16 mouse cellular contexts compared by ENCODE assay signal in the genomic region with DNA sequence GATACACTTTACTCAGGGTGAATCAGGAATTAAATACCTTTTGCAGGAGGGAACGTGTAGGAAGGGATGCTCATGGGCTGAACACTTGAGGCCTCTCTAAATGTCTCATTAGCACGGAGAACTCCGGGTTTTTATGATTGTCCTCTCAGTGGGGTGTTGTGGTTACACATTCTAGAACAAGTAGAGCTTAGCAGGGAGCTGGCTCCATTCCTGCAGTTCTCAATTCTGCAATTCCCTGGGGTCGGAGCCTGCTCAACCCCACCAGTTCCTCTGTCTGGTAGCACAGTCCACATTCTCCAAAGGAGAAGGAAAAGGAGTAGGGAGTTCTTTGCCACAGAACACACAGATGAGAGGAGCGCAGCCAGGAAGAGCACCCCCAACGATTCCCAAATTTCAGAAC.
"Had no signal": no experiment of that assay in that cellular context is flagged by ENCODE, and none has a peak within 500 bp of the region (broad histone marks: within the 10 kb centered on the region; RNA-seq: fewer than 3 reads in every experiment).

No protein-coding gene starts in this region.

- H3K36me3 ChIP-seq: kidney, embryonic 15.5 days; liver, embryonic 13.5 days; midbrain, embryonic 12.5 days; neural tube, embryonic 13.5 days had no signal

- DNase-seq: kidney, adult 8-10 months; kidney, postnatal 25 days; layer of hippocampus, postnatal 36 days; liver, embryonic 13.5 days; lung, adult 2 months; lung, postnatal 14 days; lung, postnatal 4 days; retina, postnatal 1 day; thymus, adult 2 months; thymus, postnatal 14 days; thymus, postnatal 4 days had no signal

- H3K9ac ChIP-seq: kidney, embryonic 15.5 days; liver, embryonic 13.5 days; midbrain, embryonic 12.5 days; neural tube, embryonic 13.5 days had no signal

- H3K4me3 ChIP-seq: kidney, embryonic 15.5 days; left cerebral cortex, adult 2 months; liver, embryonic 13.5 days; midbrain, embryonic 12.5 days; neural tube, embryonic 13.5 days had no signal

- H3K4me2 ChIP-seq: kidney, embryonic 15.5 days; liver, embryonic 13.5 days; midbrain, embryonic 12.5 days; neural tube, embryonic 13.5 days had no signal

- H3K9me3 ChIP-seq: kidney, embryonic 15.5 days; liver, embryonic 13.5 days; midbrain, embryonic 12.5 days; neural tube, embryonic 13.5 days had no signal

- H3K27ac ChIP-seq: kidney, embryonic 15.5 days; left cerebral cortex, adult 2 months; liver, embryonic 13.5 days; midbrain, embryonic 12.5 days; neural tube, embryonic 13.5 days; stomach, postnatal 0 days had no signal

- H3K27me3 ChIP-seq: kidney, embryonic 15.5 days; liver, embryonic 13.5 days; midbrain, embryonic 12.5 days; neural tube, embryonic 13.5 days had no signal

- H3K4me1 ChIP-seq: kidney, embryonic 15.5 days; liver, embryonic 13.5 days had no signal
